Mouse (Mus musculus): Measurements from ENCODE around the gene Sap25. TPM values are rescaled to one million over a fixed set of nuclear protein-coding genes. Genes with fewer than 3 reads are reported as not detected.
"Not testable (repeated sequence)": the region's sequence is repeated elsewhere in the genome, so short reads cannot be mapped to it uniquely, and the experiment has no call there.

Gene Sap25
- polyA plus RNA-seq, 1 experiment = 4.6 TPM

DNA sequence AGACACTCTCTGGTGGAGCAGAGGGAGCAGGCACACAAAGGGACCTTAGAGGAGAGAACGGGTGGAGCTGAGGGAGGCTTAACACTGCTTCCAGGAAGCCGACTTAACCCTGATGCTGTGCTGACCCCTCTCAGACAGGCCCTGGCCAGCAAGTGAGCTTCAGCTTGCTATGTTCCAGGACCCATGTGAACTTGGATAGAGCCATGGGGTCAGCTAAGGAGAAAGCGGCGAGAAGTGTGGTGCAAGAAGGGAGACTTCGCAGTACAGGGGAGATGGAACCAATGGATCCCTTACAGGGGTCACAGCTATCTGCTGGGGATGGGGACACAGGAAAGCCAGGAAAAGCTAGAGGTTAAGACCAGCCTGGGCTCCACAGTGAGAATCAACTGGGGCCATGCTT is 28.1 kb upstream of the Sap25 start:
- no peak for TF ChIP-seq E2F4 (IDR thresholded peaks at IDR 0.05; ENCODE audit: insufficient read depth)
- no peak for TF ChIP-seq CEBPB (IDR thresholded peaks at IDR 0.05; ENCODE audit: insufficient read depth, poor library complexity, severe bottlenecking)
- TF ChIP-seq TCF12 (IDR thresholded peaks at IDR 0.05; ENCODE audit: insufficient read depth, poor library complexity, severe bottlenecking) = no peak
- no peak for TF ChIP-seq USF1 (IDR thresholded peaks at IDR 0.05; ENCODE audit: low read depth)
- TF ChIP-seq MAX (IDR thresholded peaks at IDR 0.05; ENCODE audit: low read depth) = no peak
- TF ChIP-seq TCF3 (IDR thresholded peaks at IDR 0.05; ENCODE audit: insufficient read length, low read depth) = no peak
- TF ChIP-seq POLR2A (IDR thresholded peaks at IDR 0.05; ENCODE audit: insufficient read length, low read depth) = no peak
- no peak for TF ChIP-seq SRF (IDR thresholded peaks at IDR 0.05; ENCODE audit: control insufficient read depth, insufficient read length, low read depth)
- TF ChIP-seq POLR2AphosphoS2 (IDR thresholded peaks at IDR 0.05; ENCODE audit: insufficient read length, low read depth) = no peak
- no peak for TF ChIP-seq REST (IDR thresholded peaks at IDR 0.05; ENCODE audit: insufficient read depth, insufficient read length)
- no peak for TF ChIP-seq MYOG (IDR thresholded peaks at IDR 0.05; ENCODE audit: control insufficient read depth in 1 of 3, insufficient read depth in 1 of 3, insufficient read length in 2 of 3, low read depth in 2 of 3)
- no peak overlapping the region for H3ac ChIP-seq (ENCODE audit: control insufficient read depth, insufficient read length)
- H3K27me3 ChIP-seq (ENCODE audit: control insufficient read depth, insufficient read depth, insufficient read length) = no peaks in the 10 kb centered on the region
- peak overlapping the region; percentile 1 for H3K4me3 ChIP-seq
- peak overlapping the region; percentile 88 for H3K4me2 ChIP-seq (ENCODE audit: low read depth)
- H3K36me3 ChIP-seq (ENCODE audit: control insufficient read depth, insufficient read depth) = no peaks in the 10 kb centered on the region
- H3K79me2 ChIP-seq (ENCODE audit: control insufficient read depth, insufficient read depth) = peaks cover 23% of the 10 kb centered on the region

DNA sequence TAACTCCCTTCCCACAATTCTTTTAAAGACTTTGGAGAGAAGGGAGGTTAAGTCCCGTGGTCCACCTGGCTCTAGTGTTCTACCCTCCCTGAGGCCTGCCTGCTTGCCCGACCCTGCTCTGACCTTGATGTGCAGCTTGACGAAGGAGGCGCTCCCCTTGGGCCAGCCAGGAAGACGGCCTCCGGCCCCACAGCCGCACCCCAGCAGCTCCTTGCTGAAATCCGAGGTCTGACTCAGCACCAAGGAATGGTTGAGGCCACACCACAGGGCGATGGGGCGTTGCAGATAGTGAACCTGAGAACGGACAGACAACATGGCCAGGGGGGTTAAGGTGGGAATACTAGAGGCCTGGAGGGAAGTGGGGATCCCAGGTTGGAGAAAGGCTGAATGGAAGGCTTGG is 27.6 kb upstream of the Sap25 start, which contains the start of gene Pcolce:
TSS of gene Pcolce (minus strand) at position 235 of the 400 bp plus-strand sequence.
- no peak for TF ChIP-seq USF1 (IDR thresholded peaks at IDR 0.05; ENCODE audit: low read depth)
- no peak for TF ChIP-seq CEBPB (IDR thresholded peaks at IDR 0.05; ENCODE audit: insufficient read depth, poor library complexity, severe bottlenecking)
- TF ChIP-seq MYOD1 (IDR thresholded peaks at IDR 0.05; ENCODE audit: control insufficient read depth in 1 of 3, insufficient read length in 2 of 3, low read depth in 2 of 3) = peak in 1 of 3 experiments; percentile 19
- TF ChIP-seq MYOG (IDR thresholded peaks at IDR 0.05; ENCODE audit: control insufficient read depth in 1 of 3, insufficient read depth in 1 of 3, insufficient read length in 2 of 3, low read depth in 2 of 3) = peak in 1 of 3 experiments; percentile 45
- TF ChIP-seq POLR2AphosphoS2 (IDR thresholded peaks at IDR 0.05; ENCODE audit: insufficient read length, low read depth) = peak; percentile 75
- TF ChIP-seq MAX (IDR thresholded peaks at IDR 0.05; ENCODE audit: low read depth) = no peak
- TF ChIP-seq POLR2A (IDR thresholded peaks at IDR 0.05; ENCODE audit: insufficient read length, low read depth) = peak; percentile 64
- Histone ChIP-seq H3K4me2 (ENCODE audit: low read depth) (peak within 1 kb of the TSS; percentile 88), H3K27me3 (ENCODE audit: control insufficient read depth, insufficient read depth, insufficient read length) (no peaks in the 10 kb centered on the region), H3K36me3 (ENCODE audit: control insufficient read depth, insufficient read depth) (no peaks in the 10 kb centered on the region), H3ac (ENCODE audit: control insufficient read depth, insufficient read length) (no peak within 1 kb of the TSS), H3K79me2 (ENCODE audit: control insufficient read depth, insufficient read depth) (peaks cover 23% of the 10 kb centered on the region), H3K4me3 (peak within 1 kb of the TSS; percentile 1)

DNA sequence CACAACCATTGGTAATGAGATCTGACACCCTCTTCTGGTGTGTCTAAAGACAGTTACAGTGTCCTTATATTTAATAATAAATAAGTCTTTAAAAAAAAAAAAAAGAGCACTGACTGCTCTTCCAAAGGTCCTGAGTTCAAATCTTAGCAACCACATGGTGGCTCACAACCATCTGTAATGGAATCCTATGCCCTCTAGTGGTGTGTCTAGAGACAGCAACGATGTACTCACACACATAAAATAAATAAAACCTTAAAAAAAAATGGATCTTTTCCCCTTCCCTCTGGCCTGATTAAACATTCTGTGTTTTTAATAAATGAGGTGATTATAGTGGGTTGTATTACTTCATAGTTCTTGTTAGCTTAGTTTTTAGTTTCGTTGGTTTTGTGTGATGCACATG is 26.2 kb upstream of the Sap25 start:
- H3K79me2 ChIP-seq (ENCODE audit: control insufficient read depth, insufficient read depth) = peaks cover 10% of the 10 kb centered on the region
- not testable (repeated sequence) for H3K4me2 ChIP-seq (ENCODE audit: low read depth); H3K27me3 ChIP-seq (ENCODE audit: control insufficient read depth, insufficient read depth, insufficient read length); H3ac ChIP-seq (ENCODE audit: control insufficient read depth, insufficient read length); H3K4me3 ChIP-seq; H3K36me3 ChIP-seq (ENCODE audit: control insufficient read depth, insufficient read depth)

DNA sequence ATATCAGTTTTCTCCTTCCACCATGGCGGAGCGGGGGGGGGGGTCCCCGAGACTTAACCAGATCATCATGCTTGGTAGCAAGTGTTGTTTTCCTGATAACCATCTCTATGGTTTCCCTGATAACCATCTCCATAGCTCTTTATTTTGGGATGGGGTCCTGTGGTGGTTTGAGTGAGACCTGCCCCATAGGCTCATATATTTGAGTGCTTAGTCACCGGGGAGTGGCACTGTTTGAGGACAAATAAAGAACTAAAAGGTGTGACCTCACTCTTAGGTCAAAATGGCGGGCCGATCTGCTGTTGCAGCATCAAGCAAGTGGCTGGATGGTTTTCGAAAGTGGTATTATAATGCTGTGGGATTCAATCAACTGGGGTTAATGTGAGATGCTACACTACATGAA is 25.8 kb upstream of the Sap25 start:
- peaks cover 6% of the 10 kb centered on the region for H3K79me2 ChIP-seq (ENCODE audit: control insufficient read depth, insufficient read depth)
- H3K4me3 ChIP-seq = no peak overlapping the region
- H3K27me3 ChIP-seq (ENCODE audit: control insufficient read depth, insufficient read depth, insufficient read length) = no peaks in the 10 kb centered on the region
- H3K4me2 ChIP-seq (ENCODE audit: low read depth) = no peak overlapping the region
- no peak overlapping the region for H3ac ChIP-seq (ENCODE audit: control insufficient read depth, insufficient read length)
- H3K36me3 ChIP-seq (ENCODE audit: control insufficient read depth, insufficient read depth) = no peaks in the 10 kb centered on the region
- TF ChIP-seq MAX (IDR thresholded peaks at IDR 0.05; ENCODE audit: low read depth) (no peak), SRF (IDR thresholded peaks at IDR 0.05; ENCODE audit: control insufficient read depth, insufficient read length, low read depth) (no peak), REST (IDR thresholded peaks at IDR 0.05; ENCODE audit: insufficient read depth, insufficient read length) (no peak), TCF3 (IDR thresholded peaks at IDR 0.05; ENCODE audit: insufficient read length, low read depth) (no peak), E2F4 (IDR thresholded peaks at IDR 0.05; ENCODE audit: insufficient read depth) (no peak), TCF12 (IDR thresholded peaks at IDR 0.05; ENCODE audit: insufficient read depth, poor library complexity, severe bottlenecking) (no peak), POLR2AphosphoS2 (IDR thresholded peaks at IDR 0.05; ENCODE audit: insufficient read length, low read depth) (no peak), MYOD1 (IDR thresholded peaks at IDR 0.05; ENCODE audit: control insufficient read depth in 1 of 3, insufficient read length in 2 of 3, low read depth in 2 of 3) (no peak), USF1 (IDR thresholded peaks at IDR 0.05; ENCODE audit: low read depth) (no peak), CEBPB (IDR thresholded peaks at IDR 0.05; ENCODE audit: insufficient read depth, poor library complexity, severe bottlenecking) (no peak), POLR2A (IDR thresholded peaks at IDR 0.05; ENCODE audit: insufficient read length, low read depth) (no peak), MYOG (IDR thresholded peaks at IDR 0.05; ENCODE audit: control insufficient read depth in 1 of 3, insufficient read depth in 1 of 3, insufficient read length in 2 of 3, low read depth in 2 of 3) (no peak)

DNA sequence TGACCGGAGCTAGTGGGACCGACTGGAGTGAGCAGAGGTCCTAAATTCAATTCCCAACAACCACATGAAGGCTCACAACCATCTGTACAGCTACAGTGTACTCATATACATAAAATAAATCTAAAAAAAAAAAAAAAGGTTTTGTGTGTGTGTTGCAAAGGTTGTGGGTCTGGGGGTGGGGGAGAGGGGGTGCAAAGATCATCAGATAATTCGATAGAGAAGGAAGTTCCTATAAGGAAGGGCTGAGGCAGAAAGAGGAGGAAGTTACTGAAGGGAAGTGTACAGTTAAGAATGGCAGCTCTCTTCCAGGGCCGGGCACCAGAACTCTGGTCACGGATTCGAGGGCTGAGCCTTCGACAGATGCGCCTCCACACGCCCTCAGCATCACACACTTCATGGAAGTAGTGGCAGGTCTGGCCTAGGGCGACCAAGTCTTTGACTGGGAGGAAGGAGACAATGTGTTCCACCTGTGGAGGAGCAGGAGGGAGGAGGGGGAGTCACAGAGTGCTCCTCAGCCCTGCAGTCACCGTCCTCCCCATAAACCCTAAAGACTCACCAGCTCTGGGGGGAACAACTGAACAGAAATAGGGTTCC is 17.1 kb upstream of the Sap25 start:
- TF ChIP-seq SRF (IDR thresholded peaks at IDR 0.05; ENCODE audit: control insufficient read depth, insufficient read length, low read depth) (no peak), POLR2A (IDR thresholded peaks at IDR 0.05; ENCODE audit: insufficient read length, low read depth) (no peak), E2F4 (IDR thresholded peaks at IDR 0.05; ENCODE audit: insufficient read depth) (no peak), MYOG (IDR thresholded peaks at IDR 0.05; ENCODE audit: control insufficient read depth in 1 of 3, insufficient read depth in 1 of 3, insufficient read length in 2 of 3, low read depth in 2 of 3) (no peak), REST (IDR thresholded peaks at IDR 0.05; ENCODE audit: insufficient read depth, insufficient read length) (no peak), TCF12 (IDR thresholded peaks at IDR 0.05; ENCODE audit: insufficient read depth, poor library complexity, severe bottlenecking) (no peak), MYOD1 (IDR thresholded peaks at IDR 0.05; ENCODE audit: control insufficient read depth in 1 of 3, insufficient read length in 2 of 3, low read depth in 2 of 3) (no peak), TCF3 (IDR thresholded peaks at IDR 0.05; ENCODE audit: insufficient read length, low read depth) (no peak), POLR2AphosphoS2 (IDR thresholded peaks at IDR 0.05; ENCODE audit: insufficient read length, low read depth) (no peak), USF1 (IDR thresholded peaks at IDR 0.05; ENCODE audit: low read depth) (no peak), CEBPB (IDR thresholded peaks at IDR 0.05; ENCODE audit: insufficient read depth, poor library complexity, severe bottlenecking) (no peak), MAX (IDR thresholded peaks at IDR 0.05; ENCODE audit: low read depth) (no peak)
- no peak overlapping the region for H3ac ChIP-seq (ENCODE audit: control insufficient read depth, insufficient read length)
- H3K4me3 ChIP-seq = no peak overlapping the region
- no peaks in the 10 kb centered on the region for H3K36me3 ChIP-seq (ENCODE audit: control insufficient read depth, insufficient read depth)
- H3K27me3 ChIP-seq (ENCODE audit: control insufficient read depth, insufficient read depth, insufficient read length) = no peaks in the 10 kb centered on the region
- no peaks in the 10 kb centered on the region for H3K79me2 ChIP-seq (ENCODE audit: control insufficient read depth, insufficient read depth)
- no peak overlapping the region for H3K4me2 ChIP-seq (ENCODE audit: low read depth)

Data from myocyte (in vitro differentiated cells).